Mouse (Mus musculus) 416B (cell line): ENCODE measurements at regions not wholly inside any gene's neighbourhood (a gene's known extent, or its start where the extent isn't known, plus 50 kb on each side); places are given as distances from the start of the nearest gene placed in this dataset.

ENCODE experiments used
- DNase-seq: peaks from one replicate; pipeline ENCODE4 v3.0.0; 2011; ENCODE audit warnings: low read depth

DNA sequence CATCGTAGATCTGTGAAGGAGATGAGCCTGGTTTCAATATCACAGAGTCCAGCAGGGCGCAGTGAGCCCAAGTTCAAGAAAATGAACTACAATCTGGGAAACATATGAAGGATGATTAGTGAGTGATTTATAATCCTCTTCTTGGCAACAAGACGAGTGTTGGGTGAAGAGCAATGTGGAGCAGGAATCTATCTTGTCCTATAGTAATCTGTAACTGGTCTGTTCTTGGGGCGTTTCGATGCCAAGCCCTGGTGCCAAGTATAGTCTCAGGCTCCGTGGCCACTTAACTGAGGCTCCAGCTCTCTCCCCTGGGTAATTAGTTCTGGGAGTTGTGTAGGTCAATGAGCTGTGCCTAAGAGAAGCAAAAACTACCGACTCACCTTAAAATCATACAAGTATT lies 154.4 kb upstream of the Gorab start:
- DNase-seq: no peak

DNA sequence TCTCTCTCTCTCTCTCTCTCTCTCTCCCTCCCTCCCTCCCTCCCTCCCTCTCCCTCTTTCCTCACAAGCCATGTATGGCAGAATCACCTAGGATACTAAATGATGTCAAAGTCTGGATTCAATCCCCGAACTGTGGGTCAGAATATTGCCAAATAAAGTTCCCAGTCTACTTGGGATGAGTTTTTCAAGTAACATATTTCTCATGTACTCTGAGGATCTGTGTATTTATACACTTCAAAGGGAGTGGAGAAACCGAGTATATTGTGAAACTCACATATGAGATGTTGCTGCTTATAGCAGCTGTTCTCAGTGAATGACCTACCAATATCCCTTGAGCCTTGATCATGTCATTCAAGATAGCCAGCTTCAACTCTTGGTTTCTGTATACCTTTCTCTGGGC lies 151.7 kb upstream of the Gorab start:
- DNase-seq: no peak

DNA sequence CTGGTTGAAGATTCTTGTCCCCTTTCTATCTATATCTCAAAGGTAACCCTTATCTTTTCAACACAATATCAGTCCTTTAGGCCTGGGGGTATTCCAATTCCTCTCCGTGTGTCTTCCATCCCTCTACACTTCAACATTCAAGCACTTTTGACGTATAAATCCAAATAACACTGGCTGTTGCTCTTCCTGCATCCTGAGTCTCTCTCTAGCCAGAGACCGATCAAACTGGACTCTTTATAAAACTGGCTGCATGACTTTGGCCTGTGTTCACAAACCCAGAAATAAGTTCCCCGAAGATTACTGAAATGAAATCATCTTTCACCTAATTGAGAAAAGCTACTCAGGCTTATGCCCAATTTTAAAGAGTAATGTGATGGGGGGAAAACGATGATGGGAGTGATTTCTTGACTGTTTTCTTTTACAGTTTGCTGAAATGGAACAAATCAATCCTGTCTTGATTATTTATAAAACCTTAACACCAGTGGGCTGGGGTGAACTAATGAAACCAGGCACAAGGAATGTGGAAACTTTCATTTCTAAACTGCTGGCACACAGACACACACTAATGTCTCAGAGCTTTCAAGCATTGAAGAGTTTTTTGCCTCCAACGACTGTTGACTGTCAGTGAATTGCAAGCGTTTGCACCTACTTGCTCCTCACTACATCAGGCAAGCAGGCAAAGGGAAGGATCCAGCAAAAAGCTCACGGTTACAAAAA lies 135.5 kb upstream of the Gorab start:
- no peak for DNase-seq

DNA sequence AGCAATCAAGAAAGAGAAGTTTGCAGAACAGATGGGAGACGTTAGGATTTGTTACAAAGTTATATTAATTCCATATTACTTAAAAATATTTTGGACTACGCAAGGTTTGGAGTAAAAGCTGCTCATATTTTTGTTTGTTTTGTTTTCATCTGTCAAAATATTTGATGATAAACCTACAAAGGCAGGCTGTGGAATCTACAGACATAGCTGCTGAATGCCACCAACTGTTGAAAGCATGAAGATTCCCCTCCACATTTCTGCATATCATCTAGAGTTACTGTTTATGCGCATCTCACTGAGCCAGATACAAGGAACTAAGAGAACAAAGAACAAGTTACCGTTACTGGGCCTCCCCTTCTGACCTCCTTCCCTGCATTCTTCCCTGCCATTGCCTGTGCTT lies 127.1 kb upstream of the Gorab start:
- no peak for DNase-seq

DNA sequence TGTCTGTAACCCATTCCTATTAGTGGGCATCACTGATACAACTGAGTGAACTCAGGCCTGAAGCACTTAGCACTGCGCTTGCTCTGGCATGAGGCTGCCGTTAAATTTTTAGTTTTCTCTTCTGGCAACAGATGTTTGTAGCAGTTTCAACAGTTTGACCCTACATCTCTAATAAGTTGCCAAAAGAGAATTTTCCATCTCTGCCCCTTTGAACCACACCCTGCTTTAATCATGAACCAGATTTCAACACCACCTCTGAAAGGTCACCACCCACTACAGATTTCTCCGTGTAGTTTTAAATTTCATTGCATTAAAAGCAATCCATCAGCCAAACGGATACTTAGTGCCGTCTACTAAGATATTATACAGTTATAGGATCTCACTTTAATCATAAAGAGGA lies 114.5 kb upstream of the Gorab start:
- no peak for DNase-seq

DNA sequence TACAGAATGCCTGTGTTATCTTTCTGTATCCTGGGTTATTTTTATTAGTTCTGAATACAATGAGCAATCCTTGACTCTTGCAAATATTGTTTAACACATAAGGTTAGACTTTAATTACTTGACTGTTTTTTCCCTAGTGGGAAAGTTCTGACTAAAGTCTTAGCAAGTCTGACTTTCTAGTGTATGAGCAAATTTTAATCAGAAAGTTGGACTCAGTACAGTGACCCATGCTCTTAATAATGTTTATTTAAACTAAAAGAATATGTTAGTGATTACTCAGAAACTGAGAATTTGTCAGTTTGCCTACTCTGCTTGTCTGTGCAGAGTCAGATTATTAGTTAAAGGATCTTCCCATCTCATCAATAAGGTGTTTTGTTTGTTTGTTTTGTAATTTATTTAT lies 109.4 kb upstream of the Gorab start:
- DNase-seq: no peak

DNA sequence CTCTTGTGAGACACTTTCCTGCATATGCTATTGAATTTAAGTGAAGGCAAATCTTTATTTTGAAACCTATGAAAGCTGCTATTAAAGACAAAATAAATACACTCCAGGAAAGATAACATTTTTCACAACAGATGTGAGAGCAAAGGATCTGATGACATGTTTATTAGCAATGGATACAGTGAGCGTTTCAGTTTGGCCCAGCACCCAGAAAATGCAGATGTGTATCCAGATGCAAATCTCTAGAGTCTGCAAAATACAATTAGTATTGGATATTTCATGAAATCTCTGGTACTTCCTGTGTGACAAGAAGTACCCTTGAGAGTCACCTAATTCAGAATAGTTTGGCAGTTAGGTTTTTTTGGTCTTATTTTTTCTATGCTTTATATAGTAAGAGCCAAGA lies 108.5 kb upstream of the Gorab start:
- DNase-seq: no peak

DNA sequence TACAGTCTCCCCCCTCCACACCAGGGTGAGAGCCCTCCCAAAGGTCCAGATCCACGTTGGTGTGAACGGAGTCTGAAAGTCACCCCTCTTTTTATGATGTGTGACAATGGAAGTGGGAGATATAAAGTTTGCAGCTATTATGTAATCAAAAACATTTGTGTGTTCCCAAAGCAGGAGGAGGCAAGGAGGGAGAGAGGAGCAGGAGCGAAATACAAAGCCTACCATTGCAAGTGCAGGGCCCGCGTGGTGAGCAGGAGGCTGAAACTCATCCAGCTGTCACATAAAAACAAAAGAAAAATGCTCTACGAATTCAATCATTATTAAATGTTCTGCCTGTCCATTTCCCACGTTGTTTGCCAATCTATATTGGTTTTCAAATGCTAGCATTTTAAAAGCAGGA lies 101.6 kb upstream of the Gorab start:
- DNase-seq: no peak

DNA sequence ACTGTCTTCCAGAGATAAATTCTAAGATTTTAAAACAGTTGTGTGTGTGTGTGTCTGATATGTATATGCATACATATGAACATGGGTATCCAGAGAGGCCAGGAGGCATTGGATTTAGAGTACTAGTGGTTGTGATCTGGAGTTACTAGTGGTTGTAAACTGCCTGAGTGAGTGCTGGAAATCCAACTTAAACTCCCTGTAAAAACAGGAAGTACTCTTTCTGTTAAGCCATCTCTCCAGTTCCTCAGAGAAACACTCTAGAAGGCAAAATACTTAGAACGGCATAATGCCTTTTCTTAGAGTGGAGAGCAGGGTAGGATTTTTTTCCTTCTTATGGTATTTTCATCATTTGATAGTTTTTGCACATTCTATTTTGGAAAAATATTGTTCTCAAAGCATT lies 99.1 kb upstream of the Gorab start:
- DNase-seq: no peak

DNA sequence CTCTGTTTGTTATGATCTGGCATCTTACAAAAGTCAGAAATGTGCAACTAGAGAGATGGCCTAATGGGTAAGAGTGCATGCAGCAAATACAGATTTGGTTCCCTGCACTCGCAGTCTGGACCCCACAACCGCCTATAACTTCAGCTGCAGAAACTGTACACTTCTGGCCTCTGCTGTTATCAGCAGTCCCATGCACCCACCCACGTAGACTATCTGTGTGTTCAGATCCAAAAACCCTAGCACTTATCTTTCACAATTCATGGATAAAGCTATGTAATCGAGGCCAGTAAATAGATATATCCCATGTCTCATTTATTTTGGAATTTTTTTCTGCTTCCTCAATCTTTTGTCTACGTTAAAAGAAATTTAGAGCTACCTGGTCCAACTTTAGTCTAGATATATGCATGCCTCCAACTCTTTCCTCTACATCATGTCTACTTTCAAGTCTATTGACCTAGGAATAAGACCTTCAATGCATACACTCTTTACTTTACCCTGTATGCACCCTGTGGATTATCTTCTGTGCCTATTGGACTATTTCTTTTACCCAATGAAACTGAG lies 95.0 kb upstream of the Gorab start:
- no peak for DNase-seq

DNA sequence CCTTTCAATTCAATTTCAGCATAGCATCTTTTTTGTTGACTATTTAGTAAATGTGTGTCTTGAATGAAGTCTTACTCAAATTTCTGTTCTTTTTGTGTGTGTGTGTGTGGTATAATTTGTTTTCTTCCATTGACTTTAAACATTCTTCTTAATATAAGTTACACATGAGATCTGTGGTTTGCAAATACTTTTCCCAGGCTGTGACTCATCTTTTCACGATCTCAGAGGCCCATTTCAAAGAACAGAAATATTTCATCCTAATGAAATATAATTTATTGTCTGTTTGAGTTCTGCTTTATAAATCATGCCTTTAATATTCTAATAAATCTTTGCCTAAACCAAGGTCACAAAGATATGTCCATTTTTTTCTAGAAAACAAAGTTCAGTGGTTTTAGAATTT lies 92.9 kb upstream of the Gorab start:
- no peak for DNase-seq

DNA sequence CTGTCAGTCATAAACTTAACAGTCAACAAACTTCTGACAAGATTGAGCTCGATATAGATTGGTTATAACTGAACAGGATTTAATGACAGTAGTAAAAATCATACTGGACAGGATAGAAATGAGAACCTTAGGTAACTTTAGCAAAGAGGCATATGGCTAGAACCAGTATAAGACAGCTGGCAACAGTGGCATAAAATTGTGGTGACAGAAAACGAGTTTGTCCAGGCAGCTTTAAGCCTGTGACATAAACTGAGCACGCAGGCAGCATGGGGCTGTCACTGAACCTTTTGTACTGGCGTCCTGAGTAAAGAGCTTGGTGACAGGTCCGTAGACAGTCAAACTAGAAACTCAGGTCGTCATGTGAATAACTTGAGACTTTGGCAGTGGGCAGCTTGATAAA lies 85.1 kb upstream of the Gorab start:
- DNase-seq: no peak

DNA sequence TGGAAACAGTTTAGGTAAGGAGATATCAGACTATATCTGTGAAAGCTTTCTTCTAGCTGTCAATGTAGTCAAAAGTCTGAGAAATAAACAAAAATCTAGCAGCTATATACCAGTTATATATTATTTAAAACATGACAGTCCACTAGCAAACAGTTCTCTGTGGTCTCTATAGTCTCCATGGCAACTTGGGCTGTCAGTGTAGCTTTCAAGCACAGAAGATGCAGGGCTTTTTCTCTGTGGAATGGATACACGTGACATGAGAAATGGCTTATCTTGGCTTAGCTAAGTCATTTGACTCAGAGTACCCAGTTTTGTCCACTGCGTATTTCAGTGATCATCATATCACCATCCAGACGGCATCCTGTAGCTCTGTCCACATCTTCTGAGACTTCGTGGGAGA lies 84.6 kb upstream of the Gorab start:
- no peak for DNase-seq

DNA sequence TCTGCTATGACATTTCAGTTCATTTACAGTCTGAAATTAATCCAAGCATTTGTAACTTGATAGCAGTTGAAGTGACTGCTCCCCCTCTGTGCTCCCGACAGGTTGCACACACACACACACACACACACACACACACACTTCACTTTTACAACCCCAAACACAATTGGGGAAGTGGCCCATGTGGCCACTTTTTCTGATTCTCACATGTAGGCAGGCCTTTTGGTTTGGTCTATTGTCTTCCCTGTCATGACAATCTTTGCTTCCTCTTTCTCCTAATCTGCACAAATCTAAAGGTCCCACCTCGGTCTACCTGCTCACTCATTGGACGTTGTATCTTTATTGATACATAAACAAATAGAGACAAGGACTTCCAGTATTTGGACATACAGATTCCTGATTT lies 79.6 kb upstream of the Gorab start:
- peak; percentile 28 for DNase-seq

DNA sequence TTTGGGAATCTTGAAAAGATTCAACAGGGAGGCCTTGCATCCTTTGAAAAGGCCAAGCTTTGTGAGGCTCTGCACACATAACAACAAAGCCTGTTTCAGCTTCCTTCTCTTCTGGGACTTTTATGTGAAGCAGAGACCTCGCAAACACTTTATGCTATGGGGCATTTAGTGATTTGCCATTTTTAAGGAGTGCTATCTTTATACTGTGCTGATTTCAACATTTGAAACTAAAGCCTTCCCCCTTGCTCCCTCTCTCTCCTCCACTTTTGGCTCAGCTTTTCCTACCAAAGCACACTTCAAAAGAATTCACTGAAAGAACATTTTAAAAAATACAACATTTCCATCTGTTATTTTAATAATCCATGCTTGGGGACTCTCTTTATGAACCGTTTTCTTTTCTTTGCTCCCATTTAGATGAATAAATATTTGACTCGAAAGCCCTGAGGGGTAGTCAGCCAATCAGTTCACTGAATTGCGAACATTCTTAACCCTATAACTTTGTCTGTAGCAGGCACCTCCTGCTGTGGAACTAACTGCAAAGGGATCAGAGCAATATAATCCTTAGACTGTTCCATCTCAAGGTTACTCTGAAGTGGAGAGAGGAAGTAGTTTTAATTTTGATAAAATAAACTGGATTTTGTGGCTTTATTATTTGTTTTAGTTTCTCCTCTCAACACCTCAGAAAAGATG lies 74.2 kb upstream of the Gorab start:
- no peak for DNase-seq

DNA sequence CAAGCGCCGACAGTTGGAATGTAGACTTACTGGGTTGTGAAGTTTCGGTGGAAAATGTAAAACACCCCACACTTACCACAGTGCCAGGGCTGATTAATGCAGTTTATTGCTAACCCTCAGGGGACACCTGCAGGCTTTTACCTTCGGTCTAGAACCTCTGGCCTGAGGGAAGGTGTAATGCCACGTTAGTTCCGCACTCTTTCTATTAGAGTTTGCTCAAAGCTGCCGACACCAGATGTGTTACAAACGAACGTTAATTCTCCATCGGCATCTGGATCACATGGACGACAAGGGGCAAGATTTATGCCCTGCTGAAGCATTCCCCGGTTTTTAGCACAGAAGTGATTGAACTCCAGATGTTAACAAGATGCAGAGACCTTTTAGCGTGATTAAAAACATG lies 57.7 kb upstream of the Gorab start:
- no peak for DNase-seq

DNA sequence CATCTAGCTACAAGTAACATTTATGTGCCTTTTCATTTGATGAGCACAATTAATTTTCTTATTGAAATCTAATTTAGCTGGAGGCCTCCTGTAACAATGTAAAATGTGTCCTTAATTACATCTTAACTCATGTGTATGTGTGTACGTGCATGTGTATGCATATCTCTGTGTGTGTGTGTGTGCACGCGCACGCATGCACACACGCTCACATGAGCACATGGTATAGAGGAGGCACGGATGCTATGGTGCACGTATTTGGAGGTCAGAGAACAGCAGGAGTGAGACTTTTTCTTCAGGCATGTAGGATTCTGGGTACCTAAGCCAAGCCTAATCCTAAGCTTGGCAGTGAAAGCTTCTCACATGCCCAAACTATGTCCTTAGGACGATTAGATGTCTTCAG lies 52.9 kb upstream of the Gorab start:
- no peak for DNase-seq
